In the genomic region with DNA sequence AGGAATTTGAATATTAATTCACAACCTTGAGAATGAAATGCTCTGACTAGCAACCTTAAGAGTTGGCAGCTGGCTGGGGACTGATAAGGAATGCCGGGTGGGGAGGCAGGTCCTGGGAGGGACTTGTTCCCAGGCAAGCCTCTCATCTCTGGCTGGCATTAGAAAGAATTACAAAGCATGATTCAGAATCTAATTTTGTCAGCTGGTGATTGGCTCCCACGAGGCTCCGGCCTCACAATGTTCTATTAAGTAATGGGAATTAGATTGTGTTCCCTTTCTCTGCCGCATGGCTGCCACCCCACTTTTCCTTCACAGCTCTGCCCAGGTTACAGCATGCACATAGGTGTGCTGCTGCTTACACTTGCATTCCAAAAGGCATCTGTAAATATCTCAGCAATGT, we compare ENCODE assay signal across 10 mouse cellular contexts.
DNase-seq lines count a peak whose midpoint lies in the region; ATAC-seq and TF ChIP-seq lines count a peak whose summit lies in the region.
"Had no signal": no experiment of that assay in that cellular context is flagged by ENCODE, and none has a peak within 500 bp of the region (broad histone marks: within the 10 kb centered on the region; RNA-seq: fewer than 3 reads in every experiment).

No protein-coding gene starts in this region.

- no peaks in the 10 kb centered on the region for H3K4me1 ChIP-seq in intestine, embryonic 16.5 days (ENCODE audit: control insufficient read depth, insufficient read depth, low read length)
- no peaks in the 10 kb centered on the region for H3K4me1 ChIP-seq in intestine, postnatal 0 days (replicated peaks; ENCODE audit: control insufficient read depth, insufficient read depth, low read length)
- H3K4me1 ChIP-seq in heart, embryonic 15.5 days (replicated peaks), result peaks cover 14% of the 10 kb centered on the region
- H3K4me1 ChIP-seq in midbrain, embryonic 14.5 days (ENCODE audit: control insufficient read depth, insufficient read depth, low read length), result 0 out of 2 replicates have a peak, but pooled peaks cover 9% of the 10 kb centered on the region

- H3K27ac ChIP-seq in intestine, embryonic 16.5 days (ENCODE audit: low read length), result no peak overlapping the region
- H3K27ac ChIP-seq in intestine, postnatal 0 days (ENCODE audit: low read depth, low read length), result no peak overlapping the region
- peak overlapping the region; percentile 73 for H3K27ac ChIP-seq in heart, embryonic 15.5 days
- peak overlapping the region; percentile 68 for H3K27ac ChIP-seq in midbrain, embryonic 14.5 days (replicated peaks; ENCODE audit: low read depth, low read length)

- no peak overlapping the region for H3K4me2 ChIP-seq in intestine, embryonic 16.5 days (ENCODE audit: low read depth, low read length)
- no peak overlapping the region for H3K4me2 ChIP-seq in intestine, postnatal 0 days (replicated peaks; ENCODE audit: low read depth)
- H3K4me2 ChIP-seq in heart, embryonic 15.5 days, result peak overlapping the region; percentile 27; the same call in 1 of the 2 replicates
- no peak overlapping the region for H3K4me2 ChIP-seq in midbrain, embryonic 14.5 days (ENCODE audit: low read length)

- H3K9ac ChIP-seq in intestine, embryonic 16.5 days (ENCODE audit: low read depth, low read length), result no peak overlapping the region
- no peak overlapping the region for H3K9ac ChIP-seq in intestine, postnatal 0 days (ENCODE audit: low read depth, low read length)
- H3K9ac ChIP-seq in heart, embryonic 15.5 days, result no peak overlapping the region
- no peak overlapping the region for H3K9ac ChIP-seq in midbrain, embryonic 14.5 days (replicated peaks; ENCODE audit: low read length)
- H3K9ac ChIP-seq: liver, postnatal 0 days had no signal

- H3K9me3 ChIP-seq in intestine, embryonic 16.5 days (ENCODE audit: control insufficient read depth, low read length), result no peaks in the 10 kb centered on the region
- no peaks in the 10 kb centered on the region for H3K9me3 ChIP-seq in intestine, postnatal 0 days (ENCODE audit: control insufficient read depth)
- H3K9me3 ChIP-seq in heart, embryonic 15.5 days (replicated peaks), result no peaks in the 10 kb centered on the region
- no peaks in the 10 kb centered on the region for H3K9me3 ChIP-seq in midbrain, embryonic 14.5 days (ENCODE audit: control insufficient read depth, low read length)

- 57% methylated on average over 4 of the region's 4 CpGs for WGBS in intestine, embryonic 16.5 days
- whole genome bisulfite sequencing in intestine, postnatal 0 days, result 61% methylated on average over 4 of the region's 4 CpGs
- 12% methylated on average over 4 of the region's 4 CpGs for WGBS in heart, embryonic 15.5 days
- 15% methylated on average over 4 of the region's 4 CpGs for WGBS in midbrain, embryonic 14.5 days

- DNase-seq in brain, adult 2 months (ENCODE audit: low read depth, low spot score), result peak; percentile 42
- peak; percentile 80 for DNase-seq in midbrain, embryonic 14.5 days
- no peak for DNase-seq in natural killer cell, adult 2 months (ENCODE audit: low spot score in 2 of 2)
- DNase-seq in Muller cell, postnatal 12 days (ENCODE audit: inconsistent ontology term), result no peak
- no peak for DNase-seq in thymus, postnatal 0 days (ENCODE audit: low spot score)
- DNase-seq: cerebellum, postnatal 25 days; liver, postnatal 0 days had no signal

- H3K36me3 ChIP-seq in intestine, embryonic 16.5 days (ENCODE audit: control insufficient read depth, insufficient read depth, low read length), result no peaks in the 10 kb centered on the region
- no peaks in the 10 kb centered on the region for H3K36me3 ChIP-seq in intestine, postnatal 0 days (ENCODE audit: control insufficient read depth, insufficient read depth)
- no peaks in the 10 kb centered on the region for H3K36me3 ChIP-seq in heart, embryonic 15.5 days
- no peaks in the 10 kb centered on the region for H3K36me3 ChIP-seq in midbrain, embryonic 14.5 days (ENCODE audit: control insufficient read depth, insufficient read depth, low read length)

- H3K4me3 ChIP-seq in intestine, embryonic 16.5 days (ENCODE audit: low read length), result no peak overlapping the region
- no peak overlapping the region for H3K4me3 ChIP-seq in intestine, postnatal 0 days (ENCODE audit: low read depth, low read length)
- H3K4me3 ChIP-seq in heart, embryonic 15.5 days, result no peak overlapping the region
- H3K4me3 ChIP-seq in midbrain, embryonic 14.5 days (replicated peaks; ENCODE audit: low read depth, low read length), result no peak overlapping the region

- H3K27me3 ChIP-seq in intestine, embryonic 16.5 days (replicated peaks; ENCODE audit: control insufficient read depth, insufficient read depth, low read length), result no peaks in the 10 kb centered on the region
- no peaks in the 10 kb centered on the region for H3K27me3 ChIP-seq in intestine, postnatal 0 days (replicated peaks; ENCODE audit: control insufficient read depth, insufficient read depth, low read length)
- no peaks in the 10 kb centered on the region for H3K27me3 ChIP-seq in heart, embryonic 15.5 days
- H3K27me3 ChIP-seq in midbrain, embryonic 14.5 days (ENCODE audit: control insufficient read depth, insufficient read depth, low read length), result no peaks in the 10 kb centered on the region

- ATAC-seq in intestine, embryonic 16.5 days, result peak; percentile 42; the same call in 1 of the 2 replicates
- no peak for ATAC-seq in intestine, postnatal 0 days
- peak; percentile 84 for ATAC-seq in heart, embryonic 15.5 days (replicated peaks; ENCODE audit: insufficient number of reproducible peaks, insufficient read depth, low FRiP score, low read depth)
- ATAC-seq in midbrain, embryonic 14.5 days (ENCODE audit: low FRiP score, low TSS enrichment), result peak; percentile 91
- ATAC-seq: liver, postnatal 0 days had no signal

- TF ChIP-seq CTCF in intestine, postnatal 0 days (IDR thresholded peaks at IDR 0.05; ENCODE audit: low read depth), result no peak

Comparison
In these comparisons a context has a peak if more than half of its experiments do, and no peak if none do; other contexts are left out.
1. H3K27ac ChIP-seq: peak in heart, embryonic 15.5 days (single experiment) and midbrain, embryonic 14.5 days (single experiment); none in intestine, embryonic 16.5 days (single experiment) and intestine, postnatal 0 days (single experiment).
2. DNase-seq: peak in brain, adult 2 months (single experiment) and midbrain, embryonic 14.5 days (single experiment); none in natural killer cell, adult 2 months (0 of 2), Muller cell, postnatal 12 days (single experiment) and thymus, postnatal 0 days (single experiment).